Mouse (Mus musculus) bone marrow, adult 2 months (tissue): ENCODE measurements at regions not wholly inside any gene's neighbourhood (a gene's known extent, or its start where the extent isn't known, plus 50 kb on each side); places are given as distances from the start of the nearest gene placed in this dataset.

Experiments used
- H3K27ac ChIP-seq: fragments of 200-500 bp; 2 replicates; pipeline ENCODE4 v1.5.1; 2012; ENCODE audit warnings: low read depth, mild to moderate bottlenecking, control low read depth, inconsistent platforms, low read length; ENCODE audit not compliant: control insufficient read depth, poor library complexity, insufficient read depth
- H3K4me1 ChIP-seq: fragments of 200-500 bp; 2 replicates; pipeline ENCODE4 v1.6.1; 2011; ENCODE audit warnings: low read length; ENCODE audit not compliant: control insufficient read depth, insufficient read depth
- H3K4me3 ChIP-seq: fragments of 200-500 bp; replicated peaks from 2 replicates; pipeline ENCODE3; 2011; ENCODE audit warnings: mild to moderate bottlenecking, low read depth, low read length, control low read depth; ENCODE audit not compliant: control insufficient read depth
- CTCF ChIP-seq: fragments of 200-500 bp; IDR thresholded peaks from 2 replicates; pipeline ENCODE4 v1.5.1; 2011; ENCODE audit warnings: low read length, control low read depth; ENCODE audit not compliant: control insufficient read depth, insufficient read depth
- POLR2A ChIP-seq: fragments of 200-500 bp; IDR thresholded peaks from 2 replicates; pipeline ENCODE4 v1.6.1; 2011; ENCODE audit warnings: low read depth, mild to moderate bottlenecking, control low read depth, low read length, borderline replicate concordance; ENCODE audit not compliant: control insufficient read depth
- WGBS: fragments of 180-500 bp; shearing (Covaris S2); methylation state at CpG from one replicate; pipeline ENCODE4 v1.1.7; 2018; 5-methylcytosine and 5-hydroxymethylcytosine counted together

GRCm38 (mm10) chr1:137503704-137504422, 543.6 kb upstream of the Nr5a2 start:
- WGBS, result 78% methylated on average over 8 of the region's 8 CpGs
- Histone ChIP-seq H3K4me1 (no peaks in the 10 kb centered on the region), H3K27ac (no peak overlapping the region), H3K4me3 (no peak overlapping the region)
- no peak for TF ChIP-seq POLR2A
- TF ChIP-seq CTCF, result no peak

- TF ChIP-seq CTCF (no peak), POLR2A (no peak)
- 85% methylated on average over 5 of the region's 5 CpGs for WGBS
- no peaks in the 10 kb centered on the region for H3K4me1 ChIP-seq
- no peak overlapping the region for H3K27ac ChIP-seq
- no peak overlapping the region for H3K4me3 ChIP-seq
Observed at GRCm38 (mm10) chr1:137488226-137488625, 528.0 kb upstream of the Nr5a2 start.

- 6% methylated on average over 1 of the region's 1 CpGs for WGBS
- Histone ChIP-seq H3K4me3 (no peak overlapping the region), H3K27ac (no peak overlapping the region), H3K4me1 (no peaks in the 10 kb centered on the region)
- TF ChIP-seq POLR2A (no peak), CTCF (no peak)
Observed at GRCm38 (mm10) chr1:137478459-137478858, 518.2 kb upstream of the Nr5a2 start.

DNA sequence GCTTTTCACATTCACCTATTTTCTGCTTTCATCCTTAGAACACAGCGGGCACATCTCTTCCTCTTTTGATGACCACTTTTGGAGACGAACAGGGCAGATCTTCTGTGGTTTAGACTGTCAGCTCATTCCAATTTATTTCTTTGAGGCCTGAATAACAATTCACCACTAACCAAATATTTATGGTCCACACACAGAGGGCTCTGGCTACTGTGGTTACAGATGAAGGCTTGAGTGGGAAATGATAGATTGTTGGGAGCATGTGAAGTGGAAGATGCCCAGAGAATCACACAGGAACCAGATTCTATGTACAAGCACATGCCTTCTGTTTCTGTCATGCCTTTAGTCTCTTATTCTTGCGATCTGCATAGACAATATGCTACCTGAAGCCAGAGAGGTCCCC, 517.0 kb upstream of the Nr5a2 start:
- Histone ChIP-seq H3K4me1 (no peaks in the 10 kb centered on the region), H3K4me3 (no peak overlapping the region), H3K27ac (no peak overlapping the region)
- WGBS, result 21% methylated on average over 3 of the region's 3 CpGs
- TF ChIP-seq CTCF (no peak), POLR2A (no peak)

DNA sequence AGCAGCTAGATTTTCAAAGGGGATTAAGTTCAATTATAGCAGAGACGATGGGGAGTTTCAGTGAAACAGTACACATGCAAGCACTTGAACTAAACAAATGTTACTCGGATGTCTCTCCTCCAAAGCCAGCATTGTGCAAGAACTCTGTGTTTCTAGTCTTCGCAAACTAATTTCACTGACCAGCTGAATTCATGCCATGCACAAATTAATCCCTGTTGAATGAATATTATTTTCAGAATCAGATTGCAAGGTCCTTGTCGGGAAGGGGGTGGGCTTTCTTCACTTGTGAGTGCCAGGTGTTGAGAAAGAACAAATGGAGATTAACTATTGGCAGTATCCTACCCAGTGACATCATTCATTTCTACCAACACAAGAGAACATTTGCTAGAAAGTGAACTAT, 514.6 kb upstream of the Nr5a2 start:
- Histone ChIP-seq H3K27ac (no peak overlapping the region), H3K4me3 (no peak overlapping the region), H3K4me1 (no peaks in the 10 kb centered on the region)
- TF ChIP-seq POLR2A (no peak), CTCF (no peak)
- WGBS, result 84% methylated on average over 4 of the region's 4 CpGs

DNA sequence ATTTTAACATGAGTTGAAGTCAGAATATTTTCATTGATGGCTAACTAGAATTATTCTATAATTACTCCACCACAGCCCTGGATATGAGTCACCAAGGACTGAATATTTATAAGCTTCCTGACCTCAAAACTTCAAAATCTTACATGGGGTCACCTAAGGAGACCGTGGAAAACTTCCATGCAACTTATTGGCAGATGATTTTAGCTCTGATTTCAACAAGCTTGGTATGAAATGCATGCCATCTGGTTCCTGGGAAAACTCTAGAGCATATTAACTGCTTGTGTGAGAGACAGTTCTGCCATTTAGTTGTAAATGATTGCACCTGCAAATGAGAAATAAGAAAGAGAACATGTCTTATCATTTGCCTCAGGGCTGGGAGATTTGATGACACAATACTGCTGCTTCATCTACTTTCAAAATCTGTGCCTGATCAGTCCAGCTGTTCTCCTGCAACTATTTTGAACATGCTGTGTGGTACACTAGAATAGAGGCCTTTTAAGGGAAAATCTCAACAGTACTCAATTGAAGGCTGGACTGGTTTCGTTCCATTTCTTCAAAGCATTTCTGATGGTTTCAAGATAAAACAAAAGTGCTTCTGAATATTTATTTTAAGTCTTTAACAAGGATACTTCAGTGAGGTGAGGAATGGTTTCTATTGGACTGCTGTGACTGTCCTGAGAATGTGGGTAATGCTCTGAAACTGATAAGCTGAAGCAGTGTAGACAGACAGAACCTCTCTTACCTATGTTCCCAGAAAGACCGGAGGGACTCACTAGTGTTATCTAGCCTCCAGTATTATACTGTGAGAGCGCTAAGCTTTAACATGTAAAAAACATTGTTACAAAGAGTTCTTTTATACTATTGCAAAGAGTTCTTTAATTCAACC, 513.8 kb upstream of the Nr5a2 start:
- TF ChIP-seq POLR2A (no peak), CTCF (no peak)

GRCm38 (mm10) chr1:137464971-137465370, 504.7 kb upstream of the Nr5a2 start:
- 86% methylated on average over 5 of the region's 5 CpGs for WGBS
- H3K27ac ChIP-seq, result no peak overlapping the region
- TF ChIP-seq CTCF (no peak), POLR2A (no peak)
- no peak overlapping the region for H3K4me3 ChIP-seq
- H3K4me1 ChIP-seq, result no peaks in the 10 kb centered on the region

More for the DNA sequence above, 513.8 kb upstream of the Nr5a2 start:
- Histone ChIP-seq H3K4me1 (no peaks in the 10 kb centered on the region), H3K4me3 (no peak overlapping the region), H3K27ac (no peak overlapping the region)
- whole genome bisulfite sequencing, result 78% methylated on average over 4 of the region's 4 CpGs

DNA sequence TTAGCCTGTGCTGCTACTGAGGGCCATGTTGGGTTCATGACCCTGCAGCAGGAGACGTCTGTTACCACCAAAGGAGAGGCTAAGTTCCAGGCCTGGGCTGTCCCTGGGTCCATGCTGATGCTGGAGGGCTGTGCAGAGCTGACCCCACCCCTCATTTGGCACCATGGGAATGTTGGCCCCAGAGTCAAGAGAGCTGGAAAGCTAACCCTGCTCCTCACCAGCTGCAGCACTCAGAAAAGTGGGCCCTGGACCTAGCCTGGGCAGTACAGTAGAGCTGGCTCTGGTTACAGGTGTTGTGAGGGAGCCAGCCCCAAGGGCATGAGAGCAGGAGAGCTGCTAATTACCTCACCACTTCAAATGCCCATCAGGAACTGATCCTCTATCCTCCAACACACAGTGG, 500.9 kb upstream of the Nr5a2 start:
- no peak overlapping the region for H3K4me3 ChIP-seq
- WGBS, result 78% methylated on average over 1 of the region's 1 CpGs
- no peak overlapping the region for H3K27ac ChIP-seq
- no peaks in the 10 kb centered on the region for H3K4me1 ChIP-seq
- no peak for TF ChIP-seq CTCF
- TF ChIP-seq POLR2A, result no peak

GRCm38 (mm10) chr1:137453446-137454208, 493.4 kb upstream of the Nr5a2 start:
- no peaks in the 10 kb centered on the region for H3K4me1 ChIP-seq
- no peak overlapping the region for H3K27ac ChIP-seq
- no peak overlapping the region for H3K4me3 ChIP-seq
- 70% methylated on average over 7 of the region's 7 CpGs for WGBS
- TF ChIP-seq POLR2A, result no peak
- no peak for TF ChIP-seq CTCF
